Mouse (Mus musculus) left cerebral cortex, postnatal 25 days (tissue): Measurements from ENCODE around the gene Slc25a45. TPM values are rescaled to one million over a fixed set of nuclear protein-coding genes. Genes with fewer than 3 reads are reported as not detected.

Experiments used
- DNase-seq, 2 experiments: peaks; one replicate each; pipeline ENCODE4 v3.0.0; 2022; ENCODE audit warnings: low spot score in 2 of 2, mixed read lengths in 1 of 2
- intact Hi-C: fragments of 180-260 bp; cut with DNase I; formaldehyde crosslinking; loops from one replicate; pipeline ENCODE4 v1.15.1; 2025
- total RNA-seq, 2 experiments: library from RNA; stranded (reverse); gene quantifications; 2 replicates each; pipeline ENCODE4 v1.2.3; 2021

Slc25a45 gene
- total RNA-seq, 2 experiments from 2014 or later: 2.5 to 3.0 TPM

GRCm38 (mm10) chr19:5922963-5923362 lies 45.4 kb downstream of the Slc25a45 start:
- intact Hi-C loops: loop anchor here (5.0 kb wide), 1 partner anchor 119 kb away; no protein-coding TSS in a partner anchor
- DNase-seq: no peak

GRCm38 (mm10) chr19:5923990-5924712 lies 46.5 kb downstream of the Slc25a45 start:
- DNase-seq: peak; percentile 88 to 89
- intact Hi-C loops: loop anchor here (1.0 to 5.0 kb wide), 3 partner anchors 32 to 118 kb away; partner anchors contain the start of gene Capn1

GRCm38 (mm10) chr19:5924713-5925093 lies 47.1 kb downstream of the Slc25a45 start, which contains the start of gene Cdc42ep2:
Gene Cdc42ep2 (minus strand): TSS chr19:5924816.
- peak; percentile 87 to 95 for DNase-seq
- intact Hi-C loops: loop anchor here (1.0 to 5.0 kb wide), 3 partner anchors 32 to 118 kb away; partner anchors contain the start of gene Capn1

GRCm38 (mm10) chr19:5925311-5925855 lies 47.8 kb downstream of the Slc25a45 start:
- no peak for DNase-seq
- intact Hi-C loops: loop anchor here (2.0 kb wide), 1 partner anchor 89 kb away; the partner anchor contains the start of gene Capn1

GRCm38 (mm10) chr19:5927026-5927425 lies 49.4 kb downstream of the Slc25a45 start:
- no peak for DNase-seq
- intact Hi-C loops: no loop called here

GRCm38 (mm10) chr19:5927532-5927931 lies 49.9 kb downstream of the Slc25a45 start:
- intact Hi-C loops: no loop called here

GRCm38 (mm10) chr19:5928104-5928503 lies 50.5 kb downstream of the Slc25a45 start:
- intact Hi-C loops: no loop called here
- DNase-seq: no peak

More at GRCm38 (mm10) chr19:5927532-5927931, 49.9 kb downstream of the Slc25a45 start:
- DNase-seq: no peak

GRCm38 (mm10) chr19:5928546-5928945 lies 50.9 kb downstream of the Slc25a45 start:
- no peak for DNase-seq
- intact Hi-C loops: no loop called here

GRCm38 (mm10) chr19:5929634-5930596 lies 52.3 kb downstream of the Slc25a45 start:
- intact Hi-C loops: no loop called here
- no peak for DNase-seq

GRCm38 (mm10) chr19:5935266-5935665 lies 57.7 kb downstream of the Slc25a45 start:
- DNase-seq: no peak
- intact Hi-C loops: no loop called here

Other genes starting within 250 kb of the Slc25a45 start
- 10 to 100 TPM; 20.5 to 20.6 TPM for gene Rela, start 240.3 kb upstream of the Slc25a45 start, total RNA-seq
- gene Sipa1, start 214.1 kb upstream of the Slc25a45 start, total RNA-seq: 10 to 100 TPM; 14.5 to 18.7 TPM
- gene Map3k11, start 189.1 kb upstream of the Slc25a45 start, total RNA-seq: 10 to 100 TPM; 16.1 to 17.2 TPM
- 10 to 100 TPM; 63.6 to 67.9 TPM for gene Pcnx3, start 188.9 kb upstream of the Slc25a45 start, total RNA-seq
- not detected for gene Kcnk7, start 173.4 kb upstream of the Slc25a45 start, total RNA-seq
- 10 to 100 TPM; 24.6 to 27.3 TPM for gene Ehbp1l1, start 151.5 kb upstream of the Slc25a45 start, total RNA-seq
- 10 to 100 TPM; 30.0 to 30.2 TPM for gene Fam89b, start 148.2 kb upstream of the Slc25a45 start, total RNA-seq
- gene Ltbp3, start 136.9 kb upstream of the Slc25a45 start, total RNA-seq: 10 to 100 TPM; 27.0 to 31.6 TPM
- 10 to 100 TPM; 82.0 to 86.8 TPM for gene Scyl1, start 106.4 kb upstream of the Slc25a45 start, total RNA-seq
- 10 to 100 TPM in 1 of 2 experiments, 1 to 10 TPM in 1; 9.5 to 14.6 TPM for gene Frmd8, start 2.5 kb upstream of the Slc25a45 start, total RNA-seq
- gene Tigd3, start 16.3 kb downstream of the Slc25a45 start, total RNA-seq: 1 to 10 TPM; 4.5 to 5.5 TPM
- gene Dpf2, start 35.2 kb downstream of the Slc25a45 start, total RNA-seq: 10 to 100 TPM; 84.1 to 96.1 TPM
- 1 to 10 TPM; 6.2 to 6.6 TPM for gene Cdc42ep2, start 47.0 kb downstream of the Slc25a45 start, total RNA-seq
- gene Pola2, start 86.4 kb downstream of the Slc25a45 start, total RNA-seq: 1 to 10 TPM; 3.8 to 5.6 TPM
- not detected for gene Slc22a20, start 108.3 kb downstream of the Slc25a45 start, total RNA-seq
- gene Capn1, start 138.1 kb downstream of the Slc25a45 start, total RNA-seq: 10 to 100 TPM; 17.5 to 18.5 TPM
- 10 to 100 TPM; 45.4 to 49.5 TPM for gene Syvn1, start 168.8 kb downstream of the Slc25a45 start, total RNA-seq
- 10 to 100 TPM; 45.1 to 47.0 TPM for gene Mrpl49, start 180.0 kb downstream of the Slc25a45 start, total RNA-seq
- gene Fau, start 180.0 kb downstream of the Slc25a45 start, total RNA-seq: 100 to 1,000 TPM; 593 to 625 TPM
- 10 to 100 TPM; 33.4 to 38.1 TPM for gene Znhit2, start 183.4 kb downstream of the Slc25a45 start, total RNA-seq
- 10 to 100 TPM; 24.9 to 25.2 TPM for gene Tm7sf2, start 190.6 kb downstream of the Slc25a45 start, total RNA-seq
- 10 to 100 TPM; 71.9 to 77.6 TPM for gene Vps51, start 199.4 kb downstream of the Slc25a45 start, total RNA-seq
- gene Tmem262, start 202.2 kb downstream of the Slc25a45 start, total RNA-seq: not detected
- gene Gm28374, start 204.4 kb downstream of the Slc25a45 start, total RNA-seq: under 1 TPM; 0.53 to 0.55 TPM
- 10 to 100 TPM; 36.5 to 37.2 TPM for gene Zfpl1, start 207.1 kb downstream of the Slc25a45 start, total RNA-seq
- under 1 TPM; 0.18 to 0.34 TPM for gene Cdca5, start 207.2 kb downstream of the Slc25a45 start, total RNA-seq
- gene AC131692.1, start 216.6 kb downstream of the Slc25a45 start, total RNA-seq: not detected
- under 1 TPM in 1 of 2 experiments, not detected in 1; 0.21 TPM for gene Naaladl1, start 228.0 kb downstream of the Slc25a45 start, total RNA-seq
- gene Sac3d1, start 240.8 kb downstream of the Slc25a45 start, total RNA-seq: 10 to 100 TPM; 23.7 to 25.0 TPM